9 mouse cellular contexts compared by ENCODE assay signal in the genomic region with DNA sequence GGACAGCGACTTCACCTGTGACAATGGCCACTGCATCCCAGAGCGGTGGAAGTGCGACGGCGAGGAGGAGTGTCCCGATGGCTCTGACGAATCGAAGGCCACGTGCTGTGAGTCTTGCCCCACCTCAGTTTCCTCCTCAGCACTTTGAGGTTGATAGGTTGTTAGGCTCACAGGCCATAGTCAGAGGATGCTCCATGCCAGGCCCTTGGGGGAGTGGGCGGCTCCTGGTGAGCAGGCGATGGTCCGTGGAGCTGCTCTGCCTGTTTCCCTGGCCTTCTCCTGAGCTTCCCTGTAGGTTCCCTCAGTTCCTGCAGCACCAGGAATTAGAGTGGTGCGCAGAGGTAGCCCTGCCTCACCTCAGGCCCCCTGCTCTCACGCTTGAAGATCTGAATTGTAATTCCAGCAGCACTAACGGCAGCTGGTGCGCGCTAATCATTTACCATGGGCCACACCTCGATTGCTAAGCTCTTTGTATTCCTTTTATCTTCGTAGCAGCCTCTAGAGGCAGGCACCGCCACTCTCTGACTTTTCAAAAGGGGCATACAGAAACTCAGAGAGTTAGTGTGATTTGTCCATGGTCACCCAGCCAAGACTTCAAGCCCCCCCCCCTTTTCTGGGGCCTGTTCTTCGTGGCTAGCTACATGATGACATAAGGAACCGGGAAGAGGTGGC. TPM values are rescaled to one million over a fixed set of nuclear protein-coding genes. Genes with fewer than 3 reads are reported as not detected.
DNase-seq lines count a peak whose midpoint lies in the region; ATAC-seq and TF ChIP-seq lines count a peak whose summit lies in the region.
"Had no signal": no experiment of that assay in that cellular context is flagged by ENCODE, and none has a peak within 500 bp of the region (broad histone marks: within the 10 kb centered on the region; RNA-seq: fewer than 3 reads in every experiment).

No protein-coding gene starts in this region.

- no peak overlapping the region for H3K4me3 ChIP-seq in kidney, postnatal 0 days (replicated peaks; ENCODE audit: low read depth, low read length)
- H3K4me3 ChIP-seq in forebrain, embryonic 13.5 days = no peak overlapping the region
- no peak overlapping the region for H3K4me3 ChIP-seq in stomach, embryonic 15.5 days (replicated peaks)

- H3K36me3 ChIP-seq in kidney, postnatal 0 days (ENCODE audit: insufficient read depth, low read length) = no peaks in the 10 kb centered on the region
- peaks cover 20% of the 10 kb centered on the region for H3K36me3 ChIP-seq in forebrain, embryonic 13.5 days (ENCODE audit: poor library complexity, severe bottlenecking)
- H3K36me3 ChIP-seq in stomach, embryonic 15.5 days = no peaks in the 10 kb centered on the region

- TF ChIP-seq CTCF in kidney, postnatal 0 days (IDR thresholded peaks at IDR 0.05; ENCODE audit: low read depth) = no peak

- 0 out of 2 replicates have a peak, but pooled peaks have one; percentile 61 for ATAC-seq in kidney, postnatal 0 days (replicated peaks; ENCODE audit: low FRiP score, low read depth)
- ATAC-seq in forebrain, embryonic 13.5 days = no peak; the same call in 1 of the 2 replicates
- peak; percentile 64 for ATAC-seq in stomach, embryonic 15.5 days (ENCODE audit: insufficient read depth, low FRiP score, low read depth)
- no peak for ATAC-seq in CD4-positive, CD25-positive, alpha-beta regulatory T cell, adult 4 months

- H3K9me3 ChIP-seq in kidney, postnatal 0 days (replicated peaks; ENCODE audit: low read length) = no peaks in the 10 kb centered on the region
- H3K9me3 ChIP-seq in forebrain, embryonic 13.5 days (replicated peaks) = no peaks in the 10 kb centered on the region
- no peaks in the 10 kb centered on the region for H3K9me3 ChIP-seq in stomach, embryonic 15.5 days

- H3K27me3 ChIP-seq in kidney, postnatal 0 days (ENCODE audit: insufficient read depth, low read length) = no peaks in the 10 kb centered on the region
- no peaks in the 10 kb centered on the region for H3K27me3 ChIP-seq in forebrain, embryonic 13.5 days
- no peaks in the 10 kb centered on the region for H3K27me3 ChIP-seq in stomach, embryonic 15.5 days (replicated peaks)

- H3K9ac ChIP-seq in kidney, postnatal 0 days (ENCODE audit: low read depth, low read length) = no peak overlapping the region
- peak overlapping the region; percentile 62 for H3K9ac ChIP-seq in forebrain, embryonic 13.5 days
- H3K9ac ChIP-seq in stomach, embryonic 15.5 days = no peak overlapping the region
- H3K9ac ChIP-seq: liver, embryonic 14.5 days had no signal

- H3K4me1 ChIP-seq in kidney, postnatal 0 days (replicated peaks; ENCODE audit: insufficient read depth, low read length) = no peaks in the 10 kb centered on the region
- peaks cover 95% of the 10 kb centered on the region for H3K4me1 ChIP-seq in forebrain, embryonic 13.5 days
- H3K4me1 ChIP-seq in stomach, embryonic 15.5 days = peaks cover 15% of the 10 kb centered on the region

- peak; percentile 46 for DNase-seq in kidney, postnatal 0 days (ENCODE audit: low spot score)
- no peak for DNase-seq in kidney, postnatal 10 days
- DNase-seq in kidney, postnatal 14 days = peak; percentile 27
- DNase-seq in right cerebral cortex, postnatal 14 days = no peak
- DNase-seq in ovary, postnatal 36 days (ENCODE audit: low spot score) = no peak

- 51% methylated on average over 22 of the region's 22 CpGs for WGBS in kidney, postnatal 0 days
- whole genome bisulfite sequencing in forebrain, embryonic 13.5 days = 33% methylated on average over 22 of the region's 22 CpGs
- WGBS in stomach, embryonic 15.5 days = 45% methylated on average over 22 of the region's 22 CpGs

- no peak overlapping the region for H3K4me2 ChIP-seq in kidney, postnatal 0 days (ENCODE audit: low read length)
- H3K4me2 ChIP-seq in forebrain, embryonic 13.5 days = peak overlapping the region; percentile 40
- H3K4me2 ChIP-seq in stomach, embryonic 15.5 days = peak overlapping the region; percentile 25

- no peak overlapping the region for H3K27ac ChIP-seq in kidney, postnatal 0 days
- peak overlapping the region; percentile 97 for H3K27ac ChIP-seq in forebrain, embryonic 13.5 days
- H3K27ac ChIP-seq in stomach, embryonic 15.5 days = no peak overlapping the region
- H3K27ac ChIP-seq: liver, embryonic 14.5 days had no signal

RNA-seq across cellular contexts. Expression of gene Lrp8, which starts 32.7 kb away (rescaled TPM):
- 0.41 and 0.82 TPM in 2 replicates for polyA plus RNA-seq in kidney, postnatal 0 days (2015; fragmentation: Nextera tagmentation; extraction: Ambion mirVana)
- polyA plus RNA-seq in forebrain, embryonic 13.5 days (2015; fragmentation: Nextera tagmentation; extraction: Ambion mirVana) = 37.2 and 42.6 TPM in 2 replicates
- 3.1 and 3.6 TPM in 2 replicates for polyA plus RNA-seq in stomach, embryonic 15.5 days (2015; fragmentation: Nextera tagmentation; extraction: Ambion mirVana)
- under 1 TPM; 0.94 to 0.96 TPM for polyA plus RNA-seq in CD4-positive, CD25-positive, alpha-beta regulatory T cell, adult 4 months (2017; shearing (Covaris generic))

RNA-seq across cellular contexts. Expression of gene Magoh, which starts 44.8 kb away (rescaled TPM):
- polyA plus RNA-seq in kidney, postnatal 0 days (2015; fragmentation: Nextera tagmentation; extraction: Ambion mirVana) = 199 and 226 TPM in 2 replicates
- polyA plus RNA-seq in forebrain, embryonic 13.5 days (2015; fragmentation: Nextera tagmentation; extraction: Ambion mirVana) = 196 and 224 TPM in 2 replicates
- 181 and 193 TPM in 2 replicates for polyA plus RNA-seq in stomach, embryonic 15.5 days (2015; fragmentation: Nextera tagmentation; extraction: Ambion mirVana)
- 100 to 1,000 TPM; 109 to 118 TPM for polyA plus RNA-seq in CD4-positive, CD25-positive, alpha-beta regulatory T cell, adult 4 months (2017; shearing (Covaris generic))

RNA-seq across cellular contexts. Expression of gene 0610037L13Rik, which starts 54.8 kb away (rescaled TPM):
- polyA plus RNA-seq in kidney, postnatal 0 days (2015; fragmentation: Nextera tagmentation; extraction: Ambion mirVana) = 124 and 129 TPM in 2 replicates
- polyA plus RNA-seq in forebrain, embryonic 13.5 days (2015; fragmentation: Nextera tagmentation; extraction: Ambion mirVana) = 116 and 118 TPM in 2 replicates
- 115 and 118 TPM in 2 replicates for polyA plus RNA-seq in stomach, embryonic 15.5 days (2015; fragmentation: Nextera tagmentation; extraction: Ambion mirVana)
- 10 to 100 TPM; 51.0 to 63.0 TPM for polyA plus RNA-seq in CD4-positive, CD25-positive, alpha-beta regulatory T cell, adult 4 months (2017; shearing (Covaris generic))

Comparison
In these comparisons a context has a peak if more than half of its experiments do, and no peak if none do; other contexts are left out.
1. DNase-seq: peak in kidney, postnatal 0 days (single experiment) and kidney, postnatal 14 days (single experiment); none in kidney, postnatal 10 days (single experiment), right cerebral cortex, postnatal 14 days (single experiment) and ovary, postnatal 36 days (single experiment).
2. ATAC-seq: peak in kidney, postnatal 0 days (single experiment) and stomach, embryonic 15.5 days (single experiment); none in forebrain, embryonic 13.5 days (single experiment) and CD4-positive, CD25-positive, alpha-beta regulatory T cell, adult 4 months (single experiment).